Comparison of ENCODE assay signal across 21 mouse cellular contexts in genomic region chr17:10306424-10306823, GRCm38 (mm10). TPM values are rescaled to one million over a fixed set of nuclear protein-coding genes. Genes with fewer than 3 reads are reported as not detected.
A peak's percentile ranks its signal among the peaks of the same experiment; 100 is the strongest.
DNase-seq lines count a peak whose midpoint lies in the region; ATAC-seq and TF ChIP-seq lines count a peak whose summit lies in the region.
"Had no signal": no experiment of that assay in that cellular context is flagged by ENCODE, and none has a peak within 500 bp of the region (broad histone marks: within the 10 kb centered on the region; RNA-seq: fewer than 3 reads in every experiment).

No protein-coding gene starts in this region.

- no peak for ATAC-seq in forebrain, embryonic 14.5 days
- no peak for ATAC-seq in forebrain, embryonic 11.5 days (replicated peaks; ENCODE audit: low FRiP score)
- no peak for ATAC-seq in heart, embryonic 15.5 days (replicated peaks; ENCODE audit: insufficient number of reproducible peaks, insufficient read depth, low FRiP score, low read depth)
- no peak for ATAC-seq in hindbrain, postnatal 0 days
- ATAC-seq: liver, embryonic 12.5 days; midbrain, embryonic 13.5 days had no signal

- peak; percentile 63 for TF ChIP-seq CTCF in layer of hippocampus, adult 2 months (conservative IDR thresholded peaks at IDR 0.05)
- TF ChIP-seq CTCF in hindbrain, postnatal 0 days (IDR thresholded peaks at IDR 0.05; ENCODE audit: low read depth): peak; percentile 51

- peak; percentile 66 for DNase-seq in forebrain, embryonic 14.5 days (ENCODE audit: low spot score)
- no peak for DNase-seq in forebrain, embryonic 11.5 days (ENCODE audit: low spot score)
- no peak for DNase-seq in heart, postnatal 14 days
- no peak for DNase-seq in layer of hippocampus, adult 2 months (ENCODE audit: low spot score in 2 of 2)
- no peak for DNase-seq in layer of hippocampus, postnatal 14 days (ENCODE audit: low spot score in 2 of 2)
- DNase-seq in hindbrain, postnatal 0 days (ENCODE audit: low spot score): peak; percentile 54
- DNase-seq in adrenal gland, adult (ENCODE audit: inconsistent age in 2 of 2, low spot score in 1 of 2): no peak
- DNase-seq: adrenal gland, adult 2 months; cerebellum, adult 11 months; cerebellum, postnatal 14 days; embryo, embryonic 11 days; lung, embryonic 14.5 days; spleen, adult 18-20 months had no signal

- no peaks in the 10 kb centered on the region for H3K27me3 ChIP-seq in forebrain, embryonic 14.5 days (replicated peaks; ENCODE audit: control insufficient read depth, insufficient read depth, low read length)
- H3K27me3 ChIP-seq in forebrain, embryonic 11.5 days (ENCODE audit: control insufficient read depth, insufficient read depth, low read length): no peaks in the 10 kb centered on the region
- H3K27me3 ChIP-seq in heart, embryonic 15.5 days: no peaks in the 10 kb centered on the region
- H3K27me3 ChIP-seq in hindbrain, postnatal 0 days (ENCODE audit: insufficient read depth, low read length): no peaks in the 10 kb centered on the region
- H3K27me3 ChIP-seq: embryonic facial prominence, embryonic 15.5 days; kidney, embryonic 15.5 days; liver, embryonic 12.5 days; midbrain, embryonic 13.5 days; neural tube, embryonic 12.5 days; stomach, embryonic 15.5 days had no signal

- H3K36me3 ChIP-seq in forebrain, embryonic 14.5 days (ENCODE audit: control insufficient read depth, insufficient read depth, low read length): no peaks in the 10 kb centered on the region
- H3K36me3 ChIP-seq in forebrain, embryonic 11.5 days (ENCODE audit: control insufficient read depth, insufficient read depth, low read length): no peaks in the 10 kb centered on the region
- H3K36me3 ChIP-seq in heart, embryonic 15.5 days: no peaks in the 10 kb centered on the region
- no peaks in the 10 kb centered on the region for H3K36me3 ChIP-seq in hindbrain, postnatal 0 days (ENCODE audit: insufficient read depth, low read length)
- H3K36me3 ChIP-seq: embryonic facial prominence, embryonic 15.5 days; kidney, embryonic 15.5 days; liver, embryonic 12.5 days; midbrain, embryonic 13.5 days; neural tube, embryonic 12.5 days; stomach, embryonic 15.5 days had no signal

- intact Hi-C loops in heart, postnatal 14 days (cut with DNase I): no loop called here

- H3K27ac ChIP-seq in forebrain, embryonic 14.5 days (ENCODE audit: low read depth, low read length): no peak overlapping the region
- no peak overlapping the region for H3K27ac ChIP-seq in forebrain, embryonic 11.5 days (ENCODE audit: low read depth, low read length)
- H3K27ac ChIP-seq in heart, embryonic 15.5 days: 0 out of 2 replicates have a peak overlapping the region, but pooled peaks have one; percentile 31
- H3K27ac ChIP-seq in layer of hippocampus, adult 2 months: peak overlapping the region; percentile 1; the same call in 1 of the 2 replicates
- H3K27ac ChIP-seq in hindbrain, postnatal 0 days: no peak overlapping the region
- H3K27ac ChIP-seq: embryonic facial prominence, embryonic 15.5 days; forebrain, embryonic 10.5 days; kidney, embryonic 15.5 days; liver, embryonic 12.5 days; midbrain, embryonic 13.5 days; neural tube, embryonic 12.5 days; stomach, embryonic 15.5 days had no signal

- no peak overlapping the region for H3K4me2 ChIP-seq in forebrain, embryonic 14.5 days (ENCODE audit: low read length)
- no peak overlapping the region for H3K4me2 ChIP-seq in forebrain, embryonic 11.5 days (ENCODE audit: low read depth, low read length, severe bottlenecking)
- H3K4me2 ChIP-seq in heart, embryonic 15.5 days: peak overlapping the region; percentile 39
- peak overlapping the region; percentile 46 for H3K4me2 ChIP-seq in hindbrain, postnatal 0 days (ENCODE audit: low read depth, low read length)
- H3K4me2 ChIP-seq: embryonic facial prominence, embryonic 15.5 days; kidney, embryonic 15.5 days; liver, embryonic 12.5 days; lung, embryonic 14.5 days; midbrain, embryonic 13.5 days; neural tube, embryonic 12.5 days; stomach, embryonic 15.5 days had no signal

- 63% methylated on average over 2 of the region's 2 CpGs for WGBS in forebrain, embryonic 14.5 days
- 87% methylated on average over 2 of the region's 2 CpGs for WGBS in forebrain, embryonic 11.5 days
- 25% methylated on average over 2 of the region's 2 CpGs for WGBS in heart, embryonic 15.5 days
- 18% methylated on average over 2 of the region's 2 CpGs for WGBS in hindbrain, postnatal 0 days

- peaks cover 13% of the 10 kb centered on the region for H3K4me1 ChIP-seq in forebrain, embryonic 14.5 days (ENCODE audit: control insufficient read depth, insufficient read depth, low read length)
- H3K4me1 ChIP-seq in forebrain, embryonic 11.5 days (replicated peaks; ENCODE audit: control insufficient read depth, insufficient read depth, low read length): no peaks in the 10 kb centered on the region
- peaks cover 28% of the 10 kb centered on the region for H3K4me1 ChIP-seq in heart, embryonic 15.5 days (replicated peaks)
- H3K4me1 ChIP-seq in hindbrain, postnatal 0 days (ENCODE audit: insufficient read depth, low read length): 0 out of 2 replicates have a peak, but pooled peaks cover 3% of the 10 kb centered on the region

- H3K9ac ChIP-seq in forebrain, embryonic 14.5 days (ENCODE audit: low read length): no peak overlapping the region
- no peak overlapping the region for H3K9ac ChIP-seq in forebrain, embryonic 11.5 days (ENCODE audit: low read length)
- H3K9ac ChIP-seq in heart, embryonic 15.5 days: no peak overlapping the region
- no peak overlapping the region for H3K9ac ChIP-seq in hindbrain, postnatal 0 days (replicated peaks; ENCODE audit: low read length)
- H3K9ac ChIP-seq: embryonic facial prominence, embryonic 15.5 days; kidney, embryonic 15.5 days; liver, embryonic 12.5 days; lung, embryonic 14.5 days; midbrain, embryonic 13.5 days; neural tube, embryonic 12.5 days; stomach, embryonic 15.5 days had no signal

- H3K4me3 ChIP-seq in forebrain, embryonic 14.5 days (ENCODE audit: low read depth, low read length): no peak overlapping the region
- H3K4me3 ChIP-seq in forebrain, embryonic 11.5 days (ENCODE audit: low read depth, low read length): no peak overlapping the region
- H3K4me3 ChIP-seq in heart, embryonic 15.5 days: no peak overlapping the region
- H3K4me3 ChIP-seq in layer of hippocampus, adult 2 months: peak overlapping the region; percentile 22; the same call in 1 of the 2 replicates
- H3K4me3 ChIP-seq in hindbrain, postnatal 0 days (ENCODE audit: low read length): peak overlapping the region; percentile 15; the same call in 1 of the 2 replicates
- H3K4me3 ChIP-seq: embryonic facial prominence, embryonic 15.5 days; forebrain, embryonic 10.5 days; kidney, embryonic 15.5 days; liver, embryonic 12.5 days; midbrain, embryonic 13.5 days; neural tube, embryonic 12.5 days; stomach, embryonic 15.5 days had no signal

- H3K9me3 ChIP-seq in forebrain, embryonic 14.5 days (replicated peaks; ENCODE audit: control insufficient read depth, low read length): no peaks in the 10 kb centered on the region
- no peaks in the 10 kb centered on the region for H3K9me3 ChIP-seq in forebrain, embryonic 11.5 days (ENCODE audit: control insufficient read depth, low read length)
- no peaks in the 10 kb centered on the region for H3K9me3 ChIP-seq in heart, embryonic 15.5 days (replicated peaks)
- no peaks in the 10 kb centered on the region for H3K9me3 ChIP-seq in hindbrain, postnatal 0 days (ENCODE audit: low read length)
- H3K9me3 ChIP-seq: embryonic facial prominence, embryonic 15.5 days; forebrain, embryonic 10.5 days; kidney, embryonic 15.5 days; liver, embryonic 12.5 days; midbrain, embryonic 13.5 days; neural tube, embryonic 12.5 days; stomach, embryonic 15.5 days had no signal

RNA-seq across cellular contexts. Expression of gene Qk, which starts 13.2 kb away (rescaled TPM):
- polyA plus RNA-seq in forebrain, embryonic 14.5 days (2014; fragmentation: Nextera tagmentation; extraction: Ambion mirVana): 46.6 and 53.3 TPM in 2 replicates
- polyA plus RNA-seq in forebrain, embryonic 11.5 days (2014; fragmentation: Nextera tagmentation; extraction: Ambion mirVana): 64.6 and 66.1 TPM in 2 replicates
- polyA plus RNA-seq in heart, embryonic 15.5 days (2015; fragmentation: Nextera tagmentation; extraction: Ambion mirVana): 34.3 and 43.3 TPM in 2 replicates
- total RNA-seq in heart, postnatal 14 days (2021): 100 to 1,000 TPM; 417 to 428 TPM
- total RNA-seq in layer of hippocampus, adult 2 months (2021): 100 to 1,000 TPM; 364 to 385 TPM
- total RNA-seq in layer of hippocampus, postnatal 14 days (2021): 100 to 1,000 TPM; 480 to 495 TPM
- 466 and 482 TPM in 2 replicates for total RNA-seq in hindbrain, postnatal 0 days (2014; rRNA removed)
- 66.7 and 77.3 TPM in 2 replicates for polyA plus RNA-seq in hindbrain, postnatal 0 days (2015; fragmentation: Nextera tagmentation; extraction: Ambion mirVana)

Comparison
In these comparisons a context has a peak if more than half of its experiments do, and no peak if none do; other contexts are left out.
1. DNase-seq: peak in forebrain, embryonic 14.5 days (single experiment) and hindbrain, postnatal 0 days (single experiment); none in forebrain, embryonic 11.5 days (single experiment), heart, postnatal 14 days (0 of 2), layer of hippocampus, adult 2 months (0 of 2), layer of hippocampus, postnatal 14 days (0 of 2) and adrenal gland, adult (0 of 2).
2. H3K27ac ChIP-seq: peak in heart, embryonic 15.5 days (single experiment) and layer of hippocampus, adult 2 months (single experiment); none in forebrain, embryonic 14.5 days (single experiment), forebrain, embryonic 11.5 days (single experiment) and hindbrain, postnatal 0 days (single experiment).
3. H3K4me2 ChIP-seq: peak in heart, embryonic 15.5 days (single experiment) and hindbrain, postnatal 0 days (single experiment); none in forebrain, embryonic 14.5 days (single experiment) and forebrain, embryonic 11.5 days (single experiment).
4. H3K4me3 ChIP-seq: peak in layer of hippocampus, adult 2 months (single experiment) and hindbrain, postnatal 0 days (single experiment); none in forebrain, embryonic 14.5 days (single experiment), forebrain, embryonic 11.5 days (single experiment) and heart, embryonic 15.5 days (single experiment).